Comparison of ENCODE assay signal across 11 mouse cellular contexts in the genomic region with DNA sequence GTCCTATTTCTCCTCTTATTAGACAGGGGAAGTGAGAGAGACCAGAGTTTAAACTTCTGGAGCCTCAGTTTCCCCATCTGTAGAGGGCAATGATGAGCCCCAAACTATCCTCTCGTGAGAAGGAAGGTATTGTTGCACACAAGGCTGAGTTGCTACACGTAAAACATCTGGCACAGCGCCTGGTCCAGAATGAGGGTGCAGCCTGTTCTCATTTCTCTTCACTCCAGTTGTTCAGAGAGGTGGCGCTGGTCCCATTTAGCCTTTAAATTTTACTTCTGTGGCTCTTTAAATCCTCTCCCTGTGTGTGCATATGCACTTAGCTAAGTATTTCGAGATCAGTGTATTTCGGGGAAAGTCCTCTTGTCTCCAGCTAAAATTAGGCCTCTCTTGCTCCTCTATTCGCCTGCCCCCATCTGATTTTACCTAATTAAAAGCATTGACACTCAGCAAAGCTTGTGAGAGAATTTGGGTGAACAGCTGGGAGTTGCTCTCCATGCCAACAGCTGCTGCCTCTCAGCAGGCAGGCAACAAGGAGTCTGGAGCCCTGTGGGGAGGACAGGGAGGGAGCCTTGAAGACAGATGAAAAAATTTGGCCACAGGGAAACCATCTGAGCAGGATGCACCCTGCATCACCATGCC.
A peak's percentile ranks its signal among the peaks of the same experiment; 100 is the strongest.
DNase-seq lines count a peak whose midpoint lies in the region; ATAC-seq lines count a peak whose summit lies in the region.
"Had no signal": no experiment of that assay in that cellular context is flagged by ENCODE, and none has a peak within 500 bp of the region (broad histone marks: within the 10 kb centered on the region; RNA-seq: fewer than 3 reads in every experiment).

No protein-coding gene starts in this region.

- intact Hi-C loops in left cerebral cortex, postnatal 14 days (cut with DNase I) = no loop called here

- peaks cover 37% of the 10 kb centered on the region for H3K4me1 ChIP-seq in heart, embryonic 12.5 days (replicated peaks)
- H3K4me1 ChIP-seq in embryonic facial prominence, embryonic 12.5 days = peaks cover 55% of the 10 kb centered on the region
- H3K4me1 ChIP-seq in neural tube, embryonic 15.5 days = peaks cover 8% of the 10 kb centered on the region

- 62% methylated on average over 7 of the region's 7 CpGs for WGBS in heart, embryonic 12.5 days
- 55% methylated on average over 7 of the region's 7 CpGs for WGBS in embryonic facial prominence, embryonic 12.5 days
- WGBS in neural tube, embryonic 15.5 days = 65% methylated on average over 7 of the region's 7 CpGs

- no peak overlapping the region for H3K4me2 ChIP-seq in heart, embryonic 12.5 days
- H3K4me2 ChIP-seq in embryonic facial prominence, embryonic 12.5 days (replicated peaks) = no peak overlapping the region
- H3K4me2 ChIP-seq in neural tube, embryonic 15.5 days = no peak overlapping the region
- H3K4me2 ChIP-seq: heart, embryonic 15.5 days had no signal

- no peaks in the 10 kb centered on the region for H3K36me3 ChIP-seq in heart, embryonic 12.5 days
- no peaks in the 10 kb centered on the region for H3K36me3 ChIP-seq in embryonic facial prominence, embryonic 12.5 days
- no peaks in the 10 kb centered on the region for H3K36me3 ChIP-seq in neural tube, embryonic 15.5 days
- H3K36me3 ChIP-seq: heart, embryonic 15.5 days had no signal

- no peaks in the 10 kb centered on the region for H3K9me3 ChIP-seq in heart, embryonic 12.5 days (replicated peaks)
- no peaks in the 10 kb centered on the region for H3K9me3 ChIP-seq in embryonic facial prominence, embryonic 12.5 days
- no peaks in the 10 kb centered on the region for H3K9me3 ChIP-seq in neural tube, embryonic 15.5 days (replicated peaks)
- H3K9me3 ChIP-seq: heart, embryonic 15.5 days had no signal

- ATAC-seq in heart, embryonic 12.5 days (ENCODE audit: insufficient number of reproducible peaks, low FRiP score) = no peak
- ATAC-seq in embryonic facial prominence, embryonic 12.5 days (ENCODE audit: insufficient number of reproducible peaks, insufficient read depth, low FRiP score, low TSS enrichment) = no peak
- peak; percentile 47; the same call in 1 of the 2 replicates for ATAC-seq in neural tube, embryonic 15.5 days (ENCODE audit: low FRiP score)
- no peak for ATAC-seq in cerebellum, adult (ENCODE audit: insufficient number of reproducible peaks, low FRiP score, low TSS enrichment)
- ATAC-seq: liver, postnatal 0 days had no signal

- DNase-seq in heart, adult 11 months = peak; percentile 86
- DNase-seq in left cerebral cortex, postnatal 14 days (ENCODE audit: low spot score in 2 of 2) = peak; percentile 52 to 65
- no peak for DNase-seq in thymus, postnatal 10 days (ENCODE audit: low spot score in 2 of 2)
- no peak for DNase-seq in spleen, postnatal 14 days (ENCODE audit: low spot score in 2 of 2)
- DNase-seq: liver, postnatal 0 days had no signal

- H3K4me3 ChIP-seq in heart, embryonic 12.5 days = no peak overlapping the region
- no peak overlapping the region for H3K4me3 ChIP-seq in embryonic facial prominence, embryonic 12.5 days
- no peak overlapping the region for H3K4me3 ChIP-seq in neural tube, embryonic 15.5 days (replicated peaks)
- H3K4me3 ChIP-seq: heart, embryonic 15.5 days had no signal

- H3K27me3 ChIP-seq in heart, embryonic 12.5 days (replicated peaks) = no peaks in the 10 kb centered on the region
- no peaks in the 10 kb centered on the region for H3K27me3 ChIP-seq in embryonic facial prominence, embryonic 12.5 days
- H3K27me3 ChIP-seq in neural tube, embryonic 15.5 days (replicated peaks) = no peaks in the 10 kb centered on the region
- H3K27me3 ChIP-seq: CH12.LX; heart, embryonic 15.5 days had no signal

- H3K9ac ChIP-seq in heart, embryonic 12.5 days = no peak overlapping the region
- no peak overlapping the region for H3K9ac ChIP-seq in embryonic facial prominence, embryonic 12.5 days
- no peak overlapping the region for H3K9ac ChIP-seq in neural tube, embryonic 15.5 days (replicated peaks)
- H3K9ac ChIP-seq: heart, embryonic 15.5 days; liver, postnatal 0 days had no signal

- H3K27ac ChIP-seq in heart, embryonic 12.5 days (ENCODE audit: poor library complexity, severe bottlenecking) = no peak overlapping the region
- H3K27ac ChIP-seq in embryonic facial prominence, embryonic 12.5 days = peak overlapping the region; percentile 86
- no peak overlapping the region for H3K27ac ChIP-seq in neural tube, embryonic 15.5 days (replicated peaks)
- H3K27ac ChIP-seq: heart, embryonic 15.5 days had no signal

Comparison
In these comparisons a context has a peak if more than half of its experiments do, and no peak if none do; other contexts are left out.
1. DNase-seq: peak in heart, adult 11 months (single experiment) and left cerebral cortex, postnatal 14 days (2 of 2); none in thymus, postnatal 10 days (0 of 2) and spleen, postnatal 14 days (0 of 2).